Mouse (Mus musculus): ENCODE measurements around the gene Rbp7.
A peak's percentile ranks its signal among the peaks of the same experiment; 100 is the strongest.
"Not testable (repeated sequence)": the region's sequence is repeated elsewhere in the genome, so short reads cannot be mapped to it uniquely, and the experiment has no call there.

Gene Rbp7

DNA sequence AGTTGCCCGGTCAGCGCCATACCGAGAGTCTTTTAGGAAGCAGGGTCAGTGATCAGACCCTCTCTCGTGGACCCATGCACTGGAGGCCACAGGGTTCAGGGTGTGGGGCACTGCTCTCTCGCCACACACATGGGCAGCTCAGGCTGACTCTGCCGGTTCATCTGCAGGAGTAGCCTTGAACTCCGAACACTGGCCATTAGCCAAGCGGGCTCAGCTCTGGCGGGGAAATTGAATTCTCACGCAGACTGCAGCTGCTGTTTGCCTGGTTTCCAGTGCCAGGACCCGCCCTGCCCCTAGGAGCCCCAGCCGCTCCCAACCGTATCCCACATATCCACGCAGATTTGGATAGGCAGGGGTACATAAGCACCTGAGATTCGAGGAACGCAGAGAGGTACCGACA lies 515 bp downstream of the Rbp7 start:
- no peak for DNase-seq

DNA sequence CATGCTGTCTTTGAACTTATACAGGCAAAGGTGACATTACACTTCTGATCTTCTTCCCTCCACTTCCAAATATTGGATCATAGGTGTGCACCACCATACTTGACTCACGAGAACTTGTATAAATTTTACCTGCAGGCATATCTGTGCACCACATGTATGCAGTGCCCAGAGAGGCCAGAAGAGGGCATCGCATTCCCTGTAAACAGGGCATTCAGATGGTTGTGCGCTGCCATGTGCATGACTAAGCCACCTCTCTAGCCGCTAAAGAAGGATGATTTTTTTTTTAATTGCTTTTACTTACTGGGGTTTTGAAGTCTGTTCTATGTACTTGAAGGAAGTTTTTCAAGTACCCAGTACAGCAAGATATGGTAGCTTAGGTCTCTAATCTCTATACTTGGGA lies 1.1 kb downstream of the Rbp7 start:
- DNase-seq = no peak

DNA sequence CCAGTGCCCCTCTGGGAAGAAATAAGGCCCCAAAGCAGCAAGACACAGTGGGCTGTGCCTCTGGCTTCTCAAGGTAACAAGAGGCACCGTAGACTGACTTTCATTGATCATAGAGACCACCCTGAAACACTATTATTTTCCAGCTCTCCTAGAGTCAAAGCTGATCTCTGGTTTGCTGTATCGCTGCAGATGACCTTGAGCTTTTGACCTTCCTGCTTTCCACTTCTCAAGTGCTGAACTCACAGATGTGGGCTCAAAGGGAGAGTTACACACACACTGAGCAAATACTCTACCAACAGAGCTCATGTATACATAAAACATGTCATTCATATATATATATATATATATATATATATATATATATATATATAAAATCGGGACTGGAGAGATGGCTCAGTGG lies 4.1 kb downstream of the Rbp7 start:
- DNase-seq = no peak

DNA sequence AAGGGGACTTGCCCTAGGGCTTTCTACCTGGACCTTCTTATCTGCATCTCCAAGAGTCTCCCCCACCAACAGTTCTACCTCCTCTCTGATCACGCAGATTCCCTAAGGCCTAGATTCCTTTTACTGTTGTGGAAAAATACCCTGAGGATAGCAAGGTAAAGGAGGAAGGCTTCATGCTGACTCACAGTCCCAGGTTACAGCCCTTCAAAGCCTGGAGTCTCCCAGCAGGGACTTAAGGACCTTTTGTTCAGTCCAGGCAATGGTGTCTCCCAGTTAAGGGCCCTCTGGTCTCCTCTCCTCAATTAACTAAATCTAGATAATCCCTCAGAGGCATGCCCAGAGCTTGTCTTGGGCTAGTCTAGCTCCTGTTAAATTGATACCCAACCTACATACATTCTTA lies 8.5 kb downstream of the Rbp7 start:
- DNase-seq = no peak

DNA sequence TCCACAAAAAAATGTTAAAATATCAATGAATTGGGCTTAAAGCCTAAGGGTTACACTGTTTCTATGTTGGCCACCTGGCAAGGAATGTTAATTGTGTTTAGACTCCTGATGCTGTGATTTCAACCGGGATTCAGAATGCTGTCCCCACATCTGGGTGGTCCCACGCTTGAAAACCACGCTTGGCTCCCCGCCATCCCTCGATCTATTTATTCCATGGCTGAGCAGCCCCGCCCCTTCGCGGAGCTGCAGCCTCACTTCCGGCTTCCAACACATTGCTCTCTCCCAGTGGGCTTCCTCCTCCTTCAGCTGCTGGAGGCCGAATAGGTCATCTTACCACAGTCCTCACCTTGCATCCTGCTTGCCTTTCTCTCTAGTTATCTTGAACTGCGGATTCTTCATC lies 8.9 kb downstream of the Rbp7 start:
- peak; percentile 63 for DNase-seq

DNA sequence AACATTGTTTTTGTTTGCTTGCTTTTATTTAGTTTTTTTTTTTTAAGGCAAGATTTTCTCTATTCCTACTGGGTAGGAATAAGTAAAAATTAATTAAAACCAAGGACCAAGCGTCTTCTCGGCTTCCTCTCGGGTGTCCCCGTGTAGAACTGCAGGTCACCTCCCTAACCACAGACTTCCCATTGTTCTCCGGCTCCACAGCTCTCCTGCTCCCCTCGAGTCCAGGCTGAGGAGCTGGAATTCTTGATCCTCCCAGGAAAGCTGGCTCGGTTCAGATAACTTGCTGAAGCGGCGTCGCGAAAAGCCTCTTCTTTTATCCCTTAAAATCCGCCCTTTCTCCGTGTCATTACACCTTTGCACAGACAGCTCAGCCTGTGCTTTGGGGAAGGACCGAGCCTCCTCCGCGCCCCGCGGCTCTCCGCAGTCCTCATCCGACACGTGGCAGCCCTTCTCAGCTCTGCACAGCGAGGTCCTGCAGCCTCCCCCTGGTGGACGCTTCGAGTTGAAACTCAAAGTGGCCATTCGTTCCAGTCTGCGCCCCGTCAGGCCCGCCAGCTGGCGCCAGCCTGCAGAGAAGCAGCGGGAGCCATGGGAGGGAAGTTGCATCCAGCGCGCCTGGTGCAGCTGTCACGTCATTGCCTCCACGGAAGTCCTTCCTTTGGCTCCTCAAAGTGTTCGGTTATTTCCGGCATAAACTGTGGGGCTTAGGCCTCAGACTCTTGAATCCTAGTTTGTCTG lies 9.6 kb downstream of the Rbp7 start:
- peak; percentile 93 for DNase-seq

DNA sequence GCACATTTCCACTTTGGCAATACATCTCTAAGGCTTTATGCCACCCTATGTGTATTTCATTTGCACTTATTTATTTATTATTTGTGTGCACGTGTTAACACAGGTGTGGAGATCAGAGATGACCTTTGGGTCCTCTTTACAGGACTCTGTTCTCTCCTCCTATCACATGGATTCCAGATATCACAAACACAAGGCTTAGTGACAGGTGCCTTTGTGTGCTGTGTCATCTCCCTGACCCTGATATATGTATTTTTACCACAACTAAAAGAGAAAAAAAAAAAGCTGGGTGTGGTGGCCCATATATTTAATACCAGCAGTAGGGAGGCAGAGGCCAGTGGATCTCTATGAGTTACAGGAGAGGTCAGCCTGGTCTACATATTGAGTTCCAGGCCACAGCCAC lies 10.3 kb downstream of the Rbp7 start:
- no peak for DNase-seq

DNA sequence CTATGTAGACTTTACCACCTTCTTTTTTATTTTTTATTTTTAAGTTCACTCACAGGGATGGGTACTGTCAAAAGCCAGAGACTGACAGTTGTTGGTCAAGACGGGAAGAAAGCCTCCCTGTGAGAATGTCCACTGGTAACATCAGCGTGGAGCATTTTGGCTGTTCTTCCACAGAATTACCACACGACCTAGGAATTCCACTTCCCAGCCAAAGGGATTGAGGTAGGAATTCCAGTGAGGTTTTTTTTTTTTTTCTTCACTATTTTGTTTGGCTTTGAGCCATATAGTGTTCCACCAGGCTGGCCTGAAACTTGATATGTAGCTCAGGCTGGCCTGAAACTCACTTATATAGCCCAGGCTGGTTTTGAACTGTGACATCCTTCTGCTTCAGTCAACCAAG lies 12.3 kb downstream of the Rbp7 start:
- no peak for DNase-seq

DNA sequence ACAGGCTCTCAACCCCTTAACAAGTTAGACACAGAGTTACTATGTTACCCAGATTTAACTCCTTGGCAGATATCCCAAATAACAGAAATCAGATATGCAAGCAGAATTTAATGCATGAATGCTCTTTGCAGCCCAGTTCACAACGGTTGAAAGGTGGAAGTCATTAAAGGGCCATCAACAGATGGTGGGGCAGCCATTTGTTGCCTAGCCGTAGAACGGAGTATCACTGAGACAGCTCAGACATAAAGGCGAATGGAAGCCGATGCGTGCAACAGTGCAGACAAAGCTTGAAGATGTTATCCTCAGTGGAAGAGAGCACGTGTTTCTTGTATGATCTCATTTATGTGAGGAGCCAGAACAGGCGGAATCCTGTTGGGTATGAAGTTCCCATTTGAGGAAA lies 14.2 kb downstream of the Rbp7 start:
- no peak for DNase-seq

DNA sequence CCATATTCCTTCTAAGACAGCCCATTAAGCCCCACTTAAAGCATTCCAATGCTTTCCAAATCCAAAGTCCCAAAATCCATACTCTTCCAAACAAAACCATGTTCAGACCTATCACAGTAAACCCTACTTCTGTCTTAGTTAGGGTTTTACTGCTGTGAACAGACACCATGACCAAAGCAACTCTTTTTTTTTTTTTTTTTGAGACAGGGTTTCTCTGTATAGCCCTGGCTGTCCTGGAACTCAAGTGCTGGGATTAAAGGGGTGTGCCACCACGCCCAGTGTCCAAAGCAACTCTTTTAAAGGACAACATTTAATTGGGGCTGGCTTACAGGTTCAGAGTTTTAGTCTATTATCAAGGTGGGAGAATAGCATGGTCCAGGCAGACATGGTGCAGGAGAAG lies 22.9 kb downstream of the Rbp7 start:
- DNase-seq = not testable (repeated sequence)

DNA sequence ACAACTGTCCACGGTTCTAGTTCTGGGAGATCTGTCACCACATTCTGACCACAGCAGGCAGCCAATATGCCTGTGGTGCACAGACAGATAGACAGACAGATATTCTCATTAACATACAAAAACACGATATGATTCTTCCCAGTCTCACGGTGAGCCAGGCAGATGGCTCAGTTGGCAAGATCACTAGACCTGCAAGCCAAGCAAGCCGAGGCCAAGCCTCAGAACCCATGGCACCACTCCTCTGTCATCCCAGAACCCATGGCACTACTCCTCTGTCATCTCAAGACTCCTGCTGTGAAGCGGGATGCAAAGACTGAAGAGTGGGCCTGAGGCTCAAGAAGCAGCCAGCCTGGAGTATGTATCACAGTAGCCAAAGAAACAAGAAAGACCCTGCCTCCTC lies 25.2 kb downstream of the Rbp7 start:
- peak; percentile 93 for DNase-seq

DNA sequence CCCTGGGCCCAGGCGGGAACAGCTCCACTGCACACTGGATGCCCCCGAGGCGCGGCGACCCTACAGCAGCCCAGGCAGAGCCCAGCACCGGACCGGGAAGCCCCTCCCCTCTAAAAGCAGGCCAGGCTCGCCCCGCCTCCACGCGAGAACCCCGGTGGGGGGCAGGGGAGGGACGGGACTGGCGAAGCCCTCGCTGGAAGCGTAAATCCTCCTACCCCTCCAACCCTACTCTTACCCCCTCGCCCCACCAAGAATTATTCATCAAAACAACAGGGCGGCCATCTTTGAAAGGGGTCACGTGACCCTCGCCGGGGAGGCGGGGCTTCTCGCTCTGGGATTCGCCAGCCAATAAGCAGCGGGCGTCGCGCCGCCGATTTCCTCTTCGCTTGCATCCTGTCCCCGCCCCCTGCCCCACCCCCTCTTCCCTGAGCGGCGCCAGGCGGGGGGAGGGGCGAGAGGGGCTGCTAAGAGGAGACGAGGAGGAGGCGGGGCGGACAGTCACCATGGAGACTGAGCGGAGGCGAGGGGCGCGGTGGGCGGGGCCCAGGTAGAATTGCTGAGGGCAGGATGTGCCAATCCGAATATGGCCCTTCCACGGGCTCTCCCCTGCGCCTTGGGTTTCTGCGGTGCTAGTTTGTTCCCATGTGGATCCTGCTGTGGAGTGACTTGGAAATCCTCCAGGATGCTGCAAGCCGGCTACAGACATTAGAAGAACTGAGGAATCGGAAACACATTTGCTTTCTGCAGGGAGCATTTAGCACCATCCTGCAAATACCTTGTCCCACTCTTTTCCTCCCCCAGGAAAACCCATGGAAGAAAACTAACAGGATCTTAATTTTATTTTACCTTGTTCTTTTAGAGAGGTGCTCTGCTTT lies 28.2 kb downstream of the Rbp7 start, which contains the start of gene Ube4b:
TSS of gene Ube4b (minus strand) at position 425 of the 875 bp plus-strand sequence.
- DNase-seq = peak; percentile 97

DNA sequence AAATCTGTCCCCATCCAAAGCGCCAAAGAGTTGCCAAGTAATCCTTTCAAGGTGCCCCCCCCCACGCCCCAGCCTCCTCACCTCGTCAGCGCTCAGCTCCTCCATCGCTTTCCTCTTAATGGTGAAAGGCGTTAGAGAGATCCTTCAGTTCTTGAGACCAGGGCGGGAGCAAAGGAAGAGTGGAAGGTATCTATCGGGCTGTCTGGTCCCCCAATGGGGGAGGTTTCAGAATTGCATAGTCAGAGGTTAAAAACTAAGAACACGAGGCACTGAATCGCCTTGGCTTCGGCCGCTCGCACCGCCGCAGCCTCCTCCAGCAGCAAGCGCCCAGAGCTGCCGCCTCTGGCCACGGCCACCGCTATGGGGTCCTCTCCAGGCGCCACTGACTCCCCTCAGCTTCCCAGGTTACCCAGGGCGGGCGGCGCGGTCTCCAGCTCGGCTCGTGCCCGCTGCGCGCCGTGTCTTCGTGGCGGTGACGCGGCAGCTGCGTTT lies 28.9 kb downstream of the Rbp7 start:
- no peak for DNase-seq

DNA sequence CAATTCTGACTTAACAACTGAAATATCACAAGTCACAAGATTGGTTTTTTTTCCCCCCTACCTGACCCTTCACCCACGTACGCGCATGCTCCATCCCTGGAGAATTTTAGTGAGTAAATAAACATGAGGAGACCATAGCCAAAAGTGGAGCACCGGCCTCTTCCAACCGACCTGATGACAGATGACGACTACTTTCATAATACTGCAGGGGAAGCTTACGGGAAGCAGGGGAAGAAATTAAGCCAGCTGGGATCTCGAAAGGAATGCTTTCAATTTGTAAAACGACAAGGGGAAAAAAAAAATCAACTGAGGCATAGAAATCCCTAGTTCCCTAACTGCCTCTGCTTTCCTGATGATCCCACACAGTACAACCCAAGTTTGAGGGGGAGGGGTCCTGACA lies 30.0 kb downstream of the Rbp7 start:
- no peak for DNase-seq

DNA sequence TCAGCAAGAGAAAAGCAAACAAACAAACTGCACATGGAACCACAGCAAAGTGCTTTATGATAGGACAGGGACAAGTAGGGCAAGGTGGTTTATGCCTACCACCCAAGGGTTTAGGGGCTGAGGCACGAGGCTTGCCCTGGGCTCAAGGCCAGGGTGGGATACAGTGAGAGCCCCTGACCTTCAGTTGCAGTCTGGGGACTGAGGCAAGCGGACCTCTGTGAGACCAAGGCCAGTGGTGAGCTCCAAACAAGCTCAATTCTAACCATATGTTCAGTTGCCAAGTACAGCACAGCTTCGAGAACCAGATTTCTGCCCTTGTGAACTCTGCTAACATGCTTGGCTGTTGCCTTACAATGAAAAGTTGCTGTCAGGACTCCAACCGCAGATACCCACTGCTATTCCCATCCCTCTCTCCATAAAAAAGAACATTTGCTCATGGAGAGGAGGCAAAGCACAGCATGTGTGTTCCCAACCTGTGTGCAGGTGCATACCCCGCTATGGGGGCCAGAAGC lies 36.9 kb downstream of the Rbp7 start:
- DNase-seq = no peak

DNA sequence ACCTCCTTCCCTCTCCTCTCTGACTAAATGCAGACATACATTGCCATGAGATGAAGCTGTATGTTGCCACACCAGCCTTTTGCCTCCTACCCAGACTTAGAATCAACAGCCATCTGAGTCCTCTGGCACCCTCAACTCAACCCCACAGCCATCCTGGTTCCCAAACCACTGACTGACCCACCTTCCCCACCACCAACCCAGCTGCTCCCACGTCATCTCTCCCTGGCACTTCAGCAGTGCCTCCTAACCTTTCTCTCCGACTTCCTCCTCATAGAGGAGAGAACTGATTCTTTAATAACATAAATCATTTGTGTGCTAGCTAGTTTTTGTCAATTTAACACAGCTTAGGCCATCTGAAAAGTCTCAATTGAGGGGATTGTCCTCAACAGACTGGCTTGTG lies 37.8 kb downstream of the Rbp7 start:
- DNase-seq = no peak

DNA sequence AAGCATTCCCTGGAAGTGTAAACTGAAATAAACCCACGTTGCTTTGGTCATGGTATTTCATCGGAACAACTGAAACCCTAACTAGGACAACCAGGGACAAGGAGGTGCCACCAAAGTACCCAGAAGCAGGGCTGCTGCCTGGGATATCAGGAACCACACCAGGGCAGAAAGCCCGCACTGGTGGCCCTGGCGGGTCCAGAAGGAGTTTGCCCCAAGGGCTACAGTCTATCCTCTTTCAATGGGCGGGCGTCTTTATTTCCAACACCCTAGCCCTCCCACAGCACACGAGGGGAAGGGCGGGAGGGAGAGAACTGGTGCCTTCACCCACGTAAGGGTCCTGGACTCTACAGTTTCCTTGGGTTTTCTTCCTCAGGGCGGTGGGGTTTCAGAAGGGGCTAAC lies 38.4 kb downstream of the Rbp7 start:
- no peak for DNase-seq

DNA sequence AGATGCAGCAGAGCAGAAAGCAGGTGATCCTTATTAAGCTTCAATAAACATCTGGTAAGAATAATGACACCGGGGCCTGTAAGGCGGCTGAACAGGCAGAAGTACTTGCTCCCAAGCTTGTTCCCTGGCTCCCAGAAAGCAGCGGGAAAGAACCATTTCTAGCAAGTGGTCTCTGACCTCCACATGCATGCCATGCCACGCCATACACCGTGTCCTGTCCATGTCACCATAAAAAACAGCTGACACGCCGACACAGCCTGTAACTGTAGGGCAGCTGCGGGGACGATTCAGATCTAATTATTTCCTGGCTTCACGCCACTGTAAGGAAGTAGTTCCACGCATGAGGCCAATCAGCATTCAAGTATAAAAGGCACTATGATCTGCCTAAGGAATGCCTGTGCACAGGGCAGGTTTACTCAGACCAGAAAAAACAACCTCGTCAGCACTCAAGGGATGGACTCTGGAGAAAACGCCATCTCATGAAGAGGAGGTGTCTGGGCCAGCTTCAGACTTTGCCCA lies 39.1 kb downstream of the Rbp7 start:
- DNase-seq = no peak

DNA sequence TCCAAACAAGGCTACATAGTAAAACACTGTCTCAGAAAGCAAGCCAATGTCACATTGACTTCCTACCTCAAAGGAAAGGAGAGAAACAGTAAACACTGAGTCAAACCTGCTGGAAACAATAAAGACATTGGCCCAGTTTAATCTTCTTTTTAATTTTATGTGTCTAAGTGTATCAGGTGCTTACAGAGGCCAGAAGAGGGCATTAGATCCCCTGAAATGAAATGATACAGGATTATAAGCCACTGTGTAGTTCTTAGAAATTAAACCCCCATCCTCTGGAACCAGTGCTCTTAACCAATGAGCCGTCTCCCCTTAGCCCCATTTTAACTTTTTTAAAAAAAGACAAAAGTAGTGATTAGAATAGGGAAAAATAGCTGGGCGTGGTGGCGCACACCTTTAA lies 40.5 kb downstream of the Rbp7 start:
- DNase-seq = no peak

DNA sequence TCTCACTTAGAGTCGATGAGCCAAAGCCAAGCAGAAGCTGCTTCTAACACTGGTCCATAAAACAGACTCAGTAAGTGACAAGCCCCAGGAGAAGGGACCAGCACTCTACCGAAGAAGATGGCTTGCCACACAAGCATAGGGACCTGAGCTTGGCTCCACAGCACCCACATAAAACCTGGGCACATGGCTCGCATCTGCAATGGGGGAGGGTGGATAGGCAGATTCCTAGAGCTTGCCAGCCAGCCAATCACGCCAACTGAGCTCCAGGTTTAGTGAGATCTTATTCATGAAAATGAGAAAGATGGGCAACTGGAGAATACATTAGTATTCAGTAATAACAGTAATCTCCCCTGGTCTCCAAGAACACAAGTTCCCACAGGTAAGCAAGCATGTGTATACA lies 45.0 kb downstream of the Rbp7 start:
- DNase-seq = no peak

DNA sequence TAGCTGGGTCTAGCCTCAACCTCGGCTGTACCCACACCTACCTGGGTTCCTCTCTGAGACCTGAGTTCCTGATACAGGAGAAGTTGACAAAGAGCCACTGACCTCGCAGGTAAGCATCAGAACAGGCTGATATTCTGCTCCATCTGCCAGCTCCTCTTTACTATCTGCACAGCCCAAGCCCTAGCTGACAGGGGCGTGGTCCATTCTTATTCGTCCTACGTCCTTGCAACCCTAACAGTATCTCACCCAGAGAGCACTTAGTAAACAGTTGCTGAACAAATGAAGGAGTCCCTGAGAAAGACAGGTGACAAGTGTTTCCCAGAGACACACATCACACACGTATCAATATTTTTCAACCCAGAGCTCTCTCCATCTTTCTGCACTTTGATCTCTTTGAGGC lies 46.4 kb downstream of the Rbp7 start:
- DNase-seq = no peak

DNA sequence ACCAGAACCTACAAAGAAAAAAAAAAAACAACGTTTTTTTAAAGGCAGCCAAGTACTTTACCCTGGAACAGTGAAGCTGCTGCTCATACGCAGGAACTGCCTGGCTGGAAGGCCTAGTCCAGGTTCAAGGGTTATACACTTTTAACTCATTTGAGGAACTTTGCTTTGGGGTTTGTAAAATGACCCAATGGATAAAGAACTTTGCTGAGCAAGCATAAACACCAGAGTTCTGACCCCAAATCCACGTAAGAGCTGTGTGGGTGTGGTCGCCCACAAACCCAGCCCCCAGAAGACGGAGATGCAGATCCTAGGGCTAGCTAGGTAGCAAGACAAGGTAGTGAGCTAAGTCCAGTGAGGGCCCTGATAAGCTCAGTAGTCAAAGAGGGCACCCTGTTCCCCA lies 47.3 kb downstream of the Rbp7 start:
- DNase-seq = no peak

DNA sequence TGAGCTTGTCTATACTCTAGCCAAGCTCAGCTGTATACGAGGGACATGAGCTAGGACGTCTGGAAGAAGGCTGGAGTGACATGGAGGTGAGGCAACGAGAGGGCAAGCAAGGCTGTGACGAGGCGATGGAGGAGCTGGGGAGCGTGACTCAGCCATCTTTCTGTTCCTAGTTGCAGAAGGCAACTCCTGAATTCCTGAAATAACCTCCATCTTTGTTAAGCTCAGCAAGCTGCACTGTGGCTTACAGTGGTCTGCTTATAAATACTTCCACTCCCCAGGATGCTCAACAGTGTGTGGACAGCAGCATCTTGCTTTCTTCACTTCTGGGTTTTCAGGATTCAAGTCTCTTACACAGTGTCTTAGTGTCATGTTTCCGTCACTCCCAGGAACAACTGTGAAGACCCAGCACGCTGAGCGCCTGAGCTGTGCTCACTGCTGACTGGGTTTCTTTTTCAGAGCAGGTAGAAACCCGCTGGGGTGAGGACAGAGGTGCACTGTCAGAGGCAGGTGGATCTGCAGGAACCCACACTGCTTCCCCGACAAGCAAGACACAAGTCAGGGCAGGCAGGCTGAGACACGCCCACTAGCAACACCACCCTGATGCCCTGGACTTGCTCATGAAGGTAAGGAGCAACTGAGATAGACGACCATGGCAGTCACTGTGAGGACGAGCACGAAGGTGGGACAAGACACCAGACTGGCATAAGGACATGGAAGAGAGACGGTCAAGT lies 48.9 kb downstream of the Rbp7 start:
- DNase-seq = no peak

Measured in cerebellum, adult 9-11 months (tissue).